Mouse (Mus musculus) heart, adult 2 months (tissue): ENCODE measurements around the gene Vmn2r89. TPM values are rescaled to one million over a fixed set of nuclear protein-coding genes. Genes with fewer than 3 reads are reported as not detected.

ENCODE experiments used
- DNase-seq, 2 experiments: peaks; one replicate each; pipeline ENCODE4 v3.0.0; 2021
- H3K27ac ChIP-seq: fragments of 200-600 bp; 2 replicates; pipeline ENCODE4 v1.8.1; 2022
- H3K27me3 ChIP-seq: fragments of 200-500 bp; 2 replicates; pipeline ENCODE4 v1.6.1; 2012; ENCODE audit warnings: mild to moderate bottlenecking, low read length, inconsistent platforms, mixed read lengths; ENCODE audit not compliant: control insufficient read depth, insufficient read depth
- H3K36me3 ChIP-seq: fragments of 200-500 bp; 2 replicates; pipeline ENCODE4 v1.6.1; 2012; ENCODE audit warnings: low read length, inconsistent platforms; ENCODE audit not compliant: control insufficient read depth, insufficient read depth
- H3K4me1 ChIP-seq: fragments of 200-500 bp; 2 replicates; pipeline ENCODE4 v1.6.1; 2011; ENCODE audit warnings: low read length; ENCODE audit not compliant: control insufficient read depth, insufficient read depth
- H3K4me3 ChIP-seq: fragments of 200-600 bp; 2 replicates; pipeline ENCODE4 v1.8.1; 2022
- H3K79me2 ChIP-seq: fragments of 200-500 bp; replicated peaks from 2 replicates; pipeline ENCODE4 v1.6.1; 2012; ENCODE audit warnings: mild to moderate bottlenecking, inconsistent platforms, low read length, moderate library complexity, mixed read lengths; ENCODE audit not compliant: control insufficient read depth, insufficient read depth
- H3K9ac ChIP-seq: fragments of 200-500 bp; 2 replicates; pipeline ENCODE4 v1.6.1; 2012; ENCODE audit warnings: low read depth, mild to moderate bottlenecking, control low read depth, inconsistent platforms, low read length, mixed read lengths
- CTCF ChIP-seq: fragments of 200-600 bp; IDR thresholded peaks from 2 replicates; pipeline ENCODE4 v1.8.1; 2022; ENCODE audit warnings: antibody characterized with exemption, mild to moderate bottlenecking, moderate library complexity
- EP300 ChIP-seq: fragments of 200-500 bp; IDR thresholded peaks from 2 replicates; pipeline ENCODE4 v1.6.1; 2011; ENCODE audit warnings: low read depth, low read length, control low read depth; ENCODE audit not compliant: insufficient read depth
- POLR2A ChIP-seq: fragments of 200-500 bp; IDR thresholded peaks from 2 replicates; pipeline ENCODE4 v1.6.1; 2011; ENCODE audit warnings: mild to moderate bottlenecking, low read depth, low read length, control low read depth; ENCODE audit not compliant: insufficient read depth
- WGBS: fragments of 180-500 bp; shearing (Covaris S2); methylation state at CpG from one replicate; pipeline ENCODE4 v1.1.7; 2018; 5-methylcytosine and 5-hydroxymethylcytosine counted together
- intact Hi-C: fragments of 180-260 bp; cut with DNase I; formaldehyde crosslinking; loops from one replicate; pipeline ENCODE4 v1.15.1; 2025
- polyA plus RNA-seq: library from polyadenylated mRNA; depleted of rRNA; stranded (reverse); fragments of >200 nt; gene quantifications from 2 replicates; pipeline ENCODE4 v1.2.3, GENCODE M21; 2012; rRNA removed
- total RNA-seq, 2 experiments: library from RNA; stranded (reverse); gene quantifications; 2 replicates each; pipeline ENCODE4 v1.2.3; 2021

Gene Vmn2r89
- total and polyA plus RNA-seq, 3 experiments, result not detected

GRCm38 (mm10) chr14:51495781-51496180 lies 44.1 kb downstream of the Vmn2r89 start:
- Histone ChIP-seq H3K27ac (no peak overlapping the region), H3K27me3 (no peaks in the 10 kb centered on the region), H3K4me3 (no peak overlapping the region), H3K79me2 (no peaks in the 10 kb centered on the region), H3K4me1 (no peaks in the 10 kb centered on the region), H3K36me3 (no peaks in the 10 kb centered on the region), H3K9ac (no peak overlapping the region)
- no peak for DNase-seq
- intact Hi-C loops, result no loop called here
- TF ChIP-seq EP300 (no peak), POLR2A (no peak)
- 83% methylated on average over 2 of the region's 2 CpGs for WGBS

DNA sequence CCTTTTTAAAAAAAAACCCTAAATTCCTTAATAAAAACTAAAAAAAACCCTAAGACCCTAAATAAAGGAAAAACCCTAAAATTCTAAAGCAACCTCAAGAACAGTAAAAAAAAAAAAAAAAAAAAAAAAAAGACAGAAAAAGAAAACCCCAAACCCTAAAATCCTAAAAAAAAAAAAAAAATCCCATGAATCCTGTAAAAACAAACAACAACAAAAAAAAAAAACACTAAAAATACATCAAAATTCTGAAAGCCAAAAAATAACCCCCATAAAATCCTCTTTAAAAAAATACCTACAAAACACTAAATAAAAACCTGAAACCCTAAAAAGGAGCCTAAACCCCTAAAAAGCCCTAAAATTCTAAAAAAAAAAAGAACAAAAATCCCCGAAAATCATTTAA lies 45.3 kb downstream of the Vmn2r89 start:
- Histone ChIP-seq H3K27me3 (no peaks in the 10 kb centered on the region), H3K9ac (no peak overlapping the region), H3K27ac (no peak overlapping the region), H3K4me3 (no peak overlapping the region), H3K36me3 (no peaks in the 10 kb centered on the region), H3K79me2 (no peaks in the 10 kb centered on the region), H3K4me1 (no peaks in the 10 kb centered on the region)
- intact Hi-C loops, result no loop called here
- no peak for DNase-seq
- 82% methylated on average over 1 of the region's 1 CpGs for WGBS
- no peak for TF ChIP-seq EP300
- no peak for TF ChIP-seq POLR2A
- no peak for TF ChIP-seq CTCF

- Histone ChIP-seq H3K4me1 (no peaks in the 10 kb centered on the region), H3K4me3 (no peak overlapping the region), H3K9ac (no peak overlapping the region), H3K27ac (no peak overlapping the region), H3K79me2 (no peaks in the 10 kb centered on the region), H3K27me3 (no peaks in the 10 kb centered on the region), H3K36me3 (no peaks in the 10 kb centered on the region)
- DNase-seq, result no peak
- intact Hi-C loops, result no loop called here
- 87% methylated on average over 2 of the region's 2 CpGs for WGBS
- TF ChIP-seq EP300 (no peak), POLR2A (no peak), CTCF (no peak)
Measured at GRCm38 (mm10) chr14:51497958-51498357, 46.3 kb downstream of the Vmn2r89 start.

- TF ChIP-seq POLR2A, result no peak
- TF ChIP-seq EP300, result no peak
- TF ChIP-seq CTCF, result no peak
- 74% methylated on average over 2 of the region's 2 CpGs for WGBS
- H3K27ac ChIP-seq, result no peak overlapping the region
- no peaks in the 10 kb centered on the region for H3K4me1 ChIP-seq
- H3K36me3 ChIP-seq, result no peaks in the 10 kb centered on the region
- H3K9ac ChIP-seq, result no peak overlapping the region
- no peaks in the 10 kb centered on the region for H3K79me2 ChIP-seq
- no peak for DNase-seq
- H3K27me3 ChIP-seq, result no peaks in the 10 kb centered on the region
- no peak overlapping the region for H3K4me3 ChIP-seq
- intact Hi-C loops, result no loop called here
Measured at GRCm38 (mm10) chr14:51499707-51500275, 48.1 kb downstream of the Vmn2r89 start.

DNA sequence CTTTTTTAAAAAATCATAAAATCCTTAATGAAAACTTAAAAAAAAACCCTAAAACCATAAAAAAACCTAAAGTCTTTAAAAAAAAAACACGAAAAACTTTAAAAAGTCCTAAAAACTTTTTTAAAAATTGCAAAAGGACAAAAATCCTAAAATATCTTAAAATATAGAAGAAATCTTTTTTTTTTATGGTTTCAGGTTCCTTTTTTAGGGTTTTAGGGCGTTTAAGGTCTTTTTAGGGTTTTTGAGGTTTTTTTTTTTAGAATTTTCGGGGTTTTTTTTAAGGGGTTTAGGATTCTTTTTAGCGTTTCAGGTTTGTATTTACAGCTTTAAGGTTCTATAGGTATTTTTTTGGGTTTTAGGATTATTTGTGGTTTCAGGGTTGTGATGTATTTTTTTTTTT lies 48.8 kb downstream of the Vmn2r89 start:
- Histone ChIP-seq H3K9ac (no peak overlapping the region), H3K4me3 (no peak overlapping the region), H3K27ac (no peak overlapping the region), H3K4me1 (no peaks in the 10 kb centered on the region), H3K79me2 (no peaks in the 10 kb centered on the region), H3K27me3 (no peaks in the 10 kb centered on the region), H3K36me3 (no peaks in the 10 kb centered on the region)
- intact Hi-C loops, result no loop called here
- 79% methylated on average over 4 of the region's 4 CpGs for WGBS
- no peak for DNase-seq
- TF ChIP-seq POLR2A (no peak), EP300 (no peak), CTCF (no peak)

GRCm38 (mm10) chr14:51507416-51507815 lies 55.8 kb downstream of the Vmn2r89 start:
- no peaks in the 10 kb centered on the region for H3K79me2 ChIP-seq
- WGBS, result 96% methylated on average over 8 of the region's 8 CpGs
- H3K36me3 ChIP-seq, result no peaks in the 10 kb centered on the region
- H3K4me1 ChIP-seq, result no peaks in the 10 kb centered on the region
- H3K9ac ChIP-seq, result no peak overlapping the region
- TF ChIP-seq POLR2A (no peak), EP300 (no peak), CTCF (no peak)
- intact Hi-C loops, result no loop called here
- no peaks in the 10 kb centered on the region for H3K27me3 ChIP-seq
- H3K27ac ChIP-seq, result no peak overlapping the region
- H3K4me3 ChIP-seq, result no peak overlapping the region
- DNase-seq, result no peak

Other genes starting within 250 kb of the Vmn2r89 start
- not detected for gene Ear14, start 248.5 kb upstream of the Vmn2r89 start, total RNA-seq
- not detected in 2 replicates for gene Ear14, start 248.5 kb upstream of the Vmn2r89 start, polyA plus RNA-seq
- gene Rnase2a, start 195.7 kb upstream of the Vmn2r89 start, total RNA-seq, result under 1 TPM; 0.57 to 0.89 TPM
- not detected in 2 replicates for gene Rnase2a, start 195.7 kb upstream of the Vmn2r89 start, polyA plus RNA-seq
- gene Gm7247, start 90.1 kb upstream of the Vmn2r89 start, total RNA-seq, result not detected
- gene Gm7247, start 90.1 kb upstream of the Vmn2r89 start, polyA plus RNA-seq, result not detected in 2 replicates
- gene Vmn2r88, start 41.0 kb upstream of the Vmn2r89 start, total RNA-seq, result not detected
- not detected in 2 replicates for gene Vmn2r88, start 41.0 kb upstream of the Vmn2r89 start, polyA plus RNA-seq
- not detected for gene Gm5622, start 100.9 kb downstream of the Vmn2r89 start, total RNA-seq
- not detected in 2 replicates for gene Gm5622, start 100.9 kb downstream of the Vmn2r89 start, polyA plus RNA-seq
- not detected for gene Gm17175, start 122.2 kb downstream of the Vmn2r89 start, total RNA-seq
- not detected in 2 replicates for gene Gm17175, start 122.2 kb downstream of the Vmn2r89 start, polyA plus RNA-seq
- not detected for gene Gm17174, start 140.3 kb downstream of the Vmn2r89 start, total RNA-seq
- not detected in 2 replicates for gene Gm17174, start 140.3 kb downstream of the Vmn2r89 start, polyA plus RNA-seq
- not detected for gene Gm17078, start 159.5 kb downstream of the Vmn2r89 start, total RNA-seq
- not detected in 2 replicates for gene Gm17078, start 159.5 kb downstream of the Vmn2r89 start, polyA plus RNA-seq
- not detected for gene Gm4181, start 183.8 kb downstream of the Vmn2r89 start, total RNA-seq
- gene Gm4181, start 183.8 kb downstream of the Vmn2r89 start, polyA plus RNA-seq, result not detected in 2 replicates
- not detected for gene Gm17079, start 243.6 kb downstream of the Vmn2r89 start, total RNA-seq
- not detected in 2 replicates for gene Gm17079, start 243.6 kb downstream of the Vmn2r89 start, polyA plus RNA-seq